Mouse (Mus musculus) small intestine, adult 2 months (tissue): Measurements from ENCODE around the gene Pknox2.

ENCODE experiments used
- CTCF ChIP-seq: fragments of 200-500 bp; IDR thresholded peaks from 2 replicates; pipeline ENCODE4 v1.5.1; 2012; ENCODE audit warnings: low read depth, mild to moderate bottlenecking, control low read depth, inconsistent platforms, low read length, moderate library complexity, mixed read lengths; ENCODE audit not compliant: insufficient replicate concordance, insufficient read length; ENCODE audit errors: extremely low read depth
- POLR2A ChIP-seq: fragments of 200-500 bp; IDR thresholded peaks from 2 replicates; pipeline ENCODE4 v1.6.1; 2012; ENCODE audit warnings: low read depth, mild to moderate bottlenecking, control low read depth, inconsistent platforms, low read length, moderate library complexity

GRCm38 (mm10) chr9:37008090-37008489, 139.1 kb downstream of the Pknox2 start:
- no peak for TF ChIP-seq CTCF
- TF ChIP-seq POLR2A: no peak
